Mouse (Mus musculus): Measurements from ENCODE around the gene Ddt. TPM values are rescaled to one million over a fixed set of nuclear protein-coding genes. Genes with fewer than 3 reads are reported as not detected.
A peak's percentile ranks its signal among the peaks of the same experiment; 100 is the strongest.

Gene Ddt
- polyA plus RNA-seq (2015; fragmentation: Nextera tagmentation; extraction: Ambion mirVana) = 30.8 and 38.9 TPM in 2 replicates

DNA sequence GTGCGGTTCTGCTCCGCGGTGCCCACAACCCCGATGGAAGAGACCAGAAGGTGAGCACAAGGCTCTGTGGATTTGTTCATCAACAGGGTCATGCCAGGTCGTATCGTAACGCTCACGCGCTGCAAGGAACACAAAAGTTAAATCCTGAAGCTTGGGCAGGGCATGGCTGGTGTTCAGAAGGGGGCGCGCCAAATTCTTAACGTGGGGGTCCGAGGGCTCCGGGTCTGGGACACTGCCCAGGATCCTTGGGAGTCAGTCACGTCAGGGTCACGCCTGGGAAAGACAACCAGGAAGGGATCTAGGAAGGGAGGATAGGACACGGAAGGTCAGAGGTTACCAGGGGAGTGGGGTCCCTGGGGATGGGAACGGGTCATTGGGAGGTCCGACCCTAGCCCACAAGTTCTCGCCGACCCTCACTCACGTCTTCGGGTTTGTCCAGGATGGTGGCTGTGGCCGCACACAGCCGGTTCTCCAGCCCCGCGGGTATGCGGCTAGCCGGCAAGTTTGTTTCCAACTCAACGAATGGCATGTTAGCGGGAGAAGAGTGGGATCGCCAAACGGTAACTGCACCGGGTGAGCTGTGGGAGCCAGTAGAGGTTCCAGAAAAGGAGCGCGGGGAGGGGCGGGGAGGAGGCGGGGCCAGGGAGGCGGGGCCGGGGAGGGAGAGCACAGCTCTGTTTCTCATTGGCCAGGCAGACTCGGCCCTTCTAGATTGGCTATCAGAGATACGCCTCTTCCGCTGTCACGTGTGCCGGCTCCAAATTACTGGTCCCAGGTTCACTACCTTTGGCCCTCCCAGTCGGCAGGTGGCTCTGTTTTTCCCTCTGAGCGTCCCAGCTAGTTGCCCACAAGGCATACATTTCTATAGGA, at the start of gene Ddt:
Gene Ddt, minus strand, starts transcription at position 620 of the 870 bp plus-strand sequence.
- H3K27me3 ChIP-seq (replicated peaks) = peaks cover 6% of the 10 kb centered on the region
- peak; percentile 92 for ATAC-seq (ENCODE audit: extremely low read depth, insufficient number of reproducible peaks, low FRiP score, low TSS enrichment)
- H3K36me3 ChIP-seq = no peaks in the 10 kb centered on the region
- no peaks in the 10 kb centered on the region for H3K9me3 ChIP-seq
- peaks cover 15% of the 10 kb centered on the region for H3K4me1 ChIP-seq
- under 1% methylated on average over 45 of the region's 47 CpGs for WGBS
- H3K4me3 ChIP-seq = peak within 1 kb of the TSS; percentile 77
- peak within 1 kb of the TSS; percentile 100 for H3K4me2 ChIP-seq
- H3K27ac ChIP-seq (replicated peaks) = no peak within 1 kb of the TSS
- peak within 1 kb of the TSS; percentile 85 for H3K9ac ChIP-seq

DNA sequence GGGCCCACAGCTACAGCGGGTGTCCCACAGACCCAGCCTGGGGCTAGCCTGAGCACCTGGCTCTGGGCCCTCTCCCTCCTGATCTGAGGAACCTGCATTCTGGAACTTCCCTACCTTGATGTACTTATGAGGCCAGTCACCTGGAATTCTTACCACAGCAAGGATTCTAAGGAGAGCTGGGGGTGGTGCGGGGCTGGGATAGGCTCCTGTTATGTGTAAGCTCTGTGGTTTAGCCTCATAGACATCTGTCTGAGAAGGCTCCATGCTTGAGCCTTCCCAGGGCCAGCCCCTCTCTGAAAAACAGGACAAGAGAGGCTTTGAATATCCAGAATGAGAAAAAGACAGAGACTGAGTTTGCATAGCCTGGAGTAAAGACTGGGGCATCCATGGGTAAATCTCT, 49.2 kb upstream of the Ddt start, which contains the start of gene Gstt4:
Gene Gstt4, minus strand, starts transcription at position 101 of the 400 bp plus-strand sequence.
- H3K27me3 ChIP-seq (replicated peaks) = peaks cover 2% of the 10 kb centered on the region
- H3K27ac ChIP-seq (replicated peaks) = no peak within 1 kb of the TSS
- WGBS = 84% methylated on average over 2 of the region's 2 CpGs
- H3K36me3 ChIP-seq = no peaks in the 10 kb centered on the region
- H3K9me3 ChIP-seq = peaks cover 7% of the 10 kb centered on the region
- H3K4me2 ChIP-seq = no peak within 1 kb of the TSS
- H3K9ac ChIP-seq = no peak within 1 kb of the TSS
- H3K4me1 ChIP-seq = peaks cover under 1% of the 10 kb centered on the region; the same call in 1 of the 2 replicates
- no peak within 1 kb of the TSS for H3K4me3 ChIP-seq
- ATAC-seq (ENCODE audit: extremely low read depth, insufficient number of reproducible peaks, low FRiP score, low TSS enrichment) = no peak

DNA sequence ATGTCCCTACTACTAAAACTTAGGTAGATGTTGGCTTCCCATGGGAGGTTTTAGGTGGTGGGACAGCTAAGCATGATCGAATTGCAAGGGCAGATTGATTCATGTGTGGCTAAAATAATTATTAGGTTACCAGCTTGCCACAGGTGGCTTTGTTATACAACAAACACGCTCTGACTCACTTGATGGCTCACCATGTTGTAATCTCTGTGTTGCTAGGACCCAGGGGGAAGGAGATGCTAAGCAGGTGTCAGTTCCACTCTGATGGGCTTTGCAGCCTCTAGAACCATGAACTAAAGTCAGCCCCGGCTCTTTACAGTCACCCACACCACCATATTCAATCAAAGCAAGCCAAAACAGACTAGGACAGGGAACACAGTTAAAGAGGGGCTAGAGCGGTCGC, 46.7 kb upstream of the Ddt start:
- Histone ChIP-seq H3K27ac (replicated peaks) (no peak overlapping the region), H3K27me3 (replicated peaks) (peaks cover 6% of the 10 kb centered on the region; the same call in 1 of the 2 replicates), H3K9ac (no peak overlapping the region), H3K9me3 (peaks cover 7% of the 10 kb centered on the region), H3K4me3 (no peak overlapping the region), H3K4me2 (no peak overlapping the region), H3K4me1 (no peaks in the 10 kb centered on the region), H3K36me3 (no peaks in the 10 kb centered on the region)
- no peak for ATAC-seq (ENCODE audit: extremely low read depth, insufficient number of reproducible peaks, low FRiP score, low TSS enrichment)
- 72% methylated on average over 5 of the region's 5 CpGs for WGBS

DNA sequence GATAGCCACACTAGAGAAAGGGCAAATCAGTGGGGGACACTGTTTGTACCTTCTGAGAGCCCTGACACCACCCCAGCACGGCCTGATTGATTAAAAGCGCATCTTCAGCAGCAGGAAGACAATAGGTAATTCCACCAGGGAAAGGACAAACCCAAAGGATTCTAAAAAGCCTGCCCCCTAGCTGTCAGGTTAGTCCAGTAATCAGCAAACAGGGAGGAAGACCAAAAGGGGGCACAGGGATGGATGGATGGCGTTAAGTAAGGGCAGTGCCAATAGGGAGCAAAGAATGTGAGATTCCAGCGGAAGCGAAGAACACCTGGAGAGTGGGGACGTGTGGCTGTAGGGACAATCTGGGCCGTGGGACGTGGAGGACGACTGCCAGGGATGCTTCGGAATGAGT, 45.4 kb upstream of the Ddt start:
- Histone ChIP-seq H3K9me3 (peaks cover 7% of the 10 kb centered on the region), H3K36me3 (no peaks in the 10 kb centered on the region), H3K9ac (no peak overlapping the region), H3K27me3 (replicated peaks) (peaks cover 6% of the 10 kb centered on the region; the same call in 1 of the 2 replicates), H3K4me2 (no peak overlapping the region), H3K4me3 (no peak overlapping the region), H3K4me1 (no peaks in the 10 kb centered on the region), H3K27ac (replicated peaks) (no peak overlapping the region)
- 49% methylated on average over 10 of the region's 10 CpGs for WGBS
- ATAC-seq (ENCODE audit: extremely low read depth, insufficient number of reproducible peaks, low FRiP score, low TSS enrichment) = no peak

DNA sequence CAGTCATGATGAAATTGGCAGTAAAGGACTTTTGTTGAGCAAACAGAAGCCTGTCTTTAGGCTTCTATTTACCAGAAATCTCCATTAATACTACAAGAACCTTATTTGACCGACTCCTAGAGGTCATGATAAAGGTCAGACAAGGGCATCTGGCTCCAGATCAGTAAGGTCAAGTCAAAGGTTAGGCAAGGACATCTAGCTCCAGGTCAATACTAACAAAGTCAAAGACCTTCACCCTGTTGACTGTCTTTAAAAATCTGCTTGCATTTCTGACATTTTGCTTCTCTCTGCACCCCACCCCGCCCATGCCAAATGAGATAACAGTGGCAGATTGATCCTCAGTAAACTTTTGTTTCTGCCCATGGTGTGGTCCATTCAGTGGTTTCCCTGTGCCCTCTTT, 31.0 kb upstream of the Ddt start:
- Histone ChIP-seq H3K9me3 (no peaks in the 10 kb centered on the region), H3K27ac (replicated peaks) (no peak overlapping the region), H3K4me2 (no peak overlapping the region), H3K4me1 (no peaks in the 10 kb centered on the region), H3K36me3 (no peaks in the 10 kb centered on the region), H3K9ac (no peak overlapping the region), H3K4me3 (no peak overlapping the region), H3K27me3 (replicated peaks) (peaks cover 20% of the 10 kb centered on the region)
- 55% methylated on average over 2 of the region's 2 CpGs for WGBS
- no peak for ATAC-seq (ENCODE audit: extremely low read depth, insufficient number of reproducible peaks, low FRiP score, low TSS enrichment)

DNA sequence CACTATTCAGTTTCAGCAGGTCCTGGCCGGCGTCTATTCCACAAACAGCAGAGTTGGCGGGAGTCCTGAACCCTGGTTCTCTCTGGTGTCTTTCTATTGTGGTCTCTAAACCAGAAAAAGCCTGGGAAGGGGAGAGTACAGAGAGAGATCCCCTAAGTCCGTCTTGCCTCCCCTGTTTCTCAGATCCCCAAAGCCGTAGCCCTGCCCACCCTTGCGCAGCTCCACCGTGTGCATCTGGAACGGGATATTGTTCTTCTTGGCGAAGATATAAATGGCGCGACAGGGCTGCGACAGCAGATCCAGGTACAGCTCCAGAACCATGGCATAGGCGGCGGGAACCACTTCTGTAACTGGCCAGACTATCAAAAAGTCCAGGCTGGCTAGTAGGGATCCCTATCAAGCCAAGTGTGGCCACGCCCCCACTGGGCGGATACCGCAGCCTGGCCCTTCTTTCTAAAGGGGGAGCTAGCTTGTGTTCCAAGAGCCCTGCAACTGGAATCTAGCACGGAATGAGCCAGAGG, 25.0 kb upstream of the Ddt start, which contains the start of gene Gstt1:
Gene Gstt1, minus strand, starts transcription at position 409 of the 521 bp plus-strand sequence.
- peak within 1 kb of the TSS; percentile 56 for H3K4me3 ChIP-seq
- no peak for ATAC-seq (ENCODE audit: extremely low read depth, insufficient number of reproducible peaks, low FRiP score, low TSS enrichment)
- peaks cover 28% of the 10 kb centered on the region for H3K27me3 ChIP-seq (replicated peaks)
- H3K9me3 ChIP-seq = no peaks in the 10 kb centered on the region
- peaks cover 18% of the 10 kb centered on the region for H3K4me1 ChIP-seq
- no peak within 1 kb of the TSS; the same call in 1 of the 2 replicates for H3K27ac ChIP-seq (replicated peaks)
- H3K9ac ChIP-seq = peak within 1 kb of the TSS; percentile 79
- H3K4me2 ChIP-seq = peak within 1 kb of the TSS; percentile 96
- H3K36me3 ChIP-seq = no peaks in the 10 kb centered on the region
- WGBS = 1% methylated on average over 18 of the region's 18 CpGs

DNA sequence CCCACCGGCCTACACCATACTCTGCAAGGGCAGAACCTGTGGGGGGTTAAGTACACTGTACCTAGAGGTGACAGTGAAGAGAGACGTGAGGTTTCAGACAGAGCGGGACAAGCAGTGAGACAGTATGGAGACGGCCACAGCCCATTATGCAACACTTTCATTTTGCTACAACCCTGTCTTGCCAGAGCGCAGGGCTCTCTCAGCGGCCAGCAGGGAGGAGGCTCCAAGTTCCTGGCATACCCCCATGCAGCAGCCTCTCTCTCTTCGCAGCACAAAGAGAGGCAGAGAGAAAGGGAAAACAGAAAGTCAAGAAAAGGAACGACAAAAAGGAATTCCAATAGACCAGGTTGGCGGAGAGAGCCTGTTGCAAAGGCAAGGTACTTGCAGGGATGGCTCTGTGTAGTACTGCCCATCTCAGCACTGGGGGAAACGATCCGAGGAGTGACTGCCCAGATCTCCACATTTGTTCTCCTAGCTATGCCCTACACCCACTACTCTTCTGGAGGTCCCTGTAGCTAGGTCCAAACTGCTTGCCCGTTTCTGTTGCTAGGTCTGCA, 24.5 kb upstream of the Ddt start:
- Histone ChIP-seq H3K4me1 (peaks cover 18% of the 10 kb centered on the region), H3K27ac (replicated peaks) (no peak overlapping the region; the same call in 1 of the 2 replicates), H3K27me3 (replicated peaks) (peaks cover 25% of the 10 kb centered on the region), H3K9me3 (no peaks in the 10 kb centered on the region), H3K4me2 (peak overlapping the region; percentile 96), H3K36me3 (no peaks in the 10 kb centered on the region), H3K4me3 (peak overlapping the region; percentile 56), H3K9ac (peak overlapping the region; percentile 79)
- ATAC-seq (ENCODE audit: extremely low read depth, insufficient number of reproducible peaks, low FRiP score, low TSS enrichment) = no peak
- 1% methylated on average over 12 of the region's 12 CpGs for WGBS

DNA sequence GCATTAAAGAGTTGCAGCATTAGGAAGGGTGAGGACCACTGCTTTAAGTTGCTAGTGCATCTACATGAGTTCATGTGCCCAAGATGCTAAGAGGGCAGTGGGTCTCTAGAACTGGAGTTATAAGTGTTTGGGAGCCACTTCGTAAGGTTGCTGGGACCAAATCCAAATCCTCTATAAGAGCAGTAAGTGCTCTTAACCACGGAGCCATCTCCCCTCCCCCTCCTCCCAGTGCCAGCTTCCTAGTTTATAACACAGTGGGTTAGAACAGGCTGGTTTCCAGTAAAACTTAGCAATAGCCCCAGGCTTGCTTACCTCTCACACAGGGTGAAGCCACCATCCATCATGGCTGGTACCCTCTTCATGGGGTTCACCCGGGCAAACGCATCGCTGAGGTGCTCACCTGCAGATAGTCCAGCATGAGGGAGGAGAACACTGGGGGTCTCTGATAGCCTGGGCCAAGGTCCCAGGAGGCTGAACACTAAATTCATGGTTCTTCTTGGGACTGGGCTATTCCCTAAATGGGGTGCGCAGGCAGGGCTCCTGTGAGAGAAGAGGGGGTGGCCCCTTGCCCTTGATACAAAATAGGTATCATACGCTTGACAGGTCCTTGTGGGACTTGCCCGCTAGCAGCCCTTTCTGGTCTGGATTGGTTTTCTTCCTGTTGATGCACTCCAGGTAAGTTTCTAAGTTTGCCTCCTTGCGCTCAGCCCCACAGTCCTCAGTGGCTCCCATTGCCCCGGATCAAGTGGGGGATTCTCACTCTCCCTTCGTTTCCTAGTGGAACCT, 23.7 kb upstream of the Ddt start:
- Histone ChIP-seq H3K4me3 (peak overlapping the region; percentile 56), H3K4me1 (peaks cover 18% of the 10 kb centered on the region), H3K9ac (peak overlapping the region; percentile 79), H3K36me3 (no peaks in the 10 kb centered on the region), H3K9me3 (no peaks in the 10 kb centered on the region), H3K27ac (replicated peaks) (no peak overlapping the region), H3K4me2 (peak overlapping the region; percentile 96), H3K27me3 (replicated peaks) (peaks cover 25% of the 10 kb centered on the region)
- ATAC-seq (ENCODE audit: extremely low read depth, insufficient number of reproducible peaks, low FRiP score, low TSS enrichment) = no peak
- WGBS = 37% methylated on average over 11 of the region's 11 CpGs

DNA sequence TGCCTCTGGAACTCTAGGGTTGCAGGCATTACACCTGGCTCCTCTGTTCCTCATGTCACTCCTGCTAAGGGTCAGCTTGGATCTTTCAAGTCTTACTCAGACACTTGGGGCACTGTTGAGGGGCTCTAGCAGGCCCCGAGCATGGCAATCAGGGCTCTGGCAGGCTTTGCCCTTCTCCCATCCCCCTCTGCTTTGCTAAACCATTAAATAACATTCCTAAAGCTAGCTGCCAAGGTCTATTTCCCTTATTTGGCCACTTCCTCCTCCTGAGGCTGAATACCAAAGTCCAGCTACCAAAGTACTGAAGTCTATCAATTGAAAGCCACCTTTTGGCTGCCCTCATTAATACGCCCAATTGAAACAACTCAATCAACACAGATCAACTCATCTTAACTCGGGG, 21.7 kb upstream of the Ddt start:
- Histone ChIP-seq H3K27ac (replicated peaks) (no peak overlapping the region), H3K36me3 (no peaks in the 10 kb centered on the region), H3K9ac (no peak overlapping the region), H3K4me3 (no peak overlapping the region), H3K4me1 (peaks cover 18% of the 10 kb centered on the region), H3K27me3 (replicated peaks) (peaks cover 14% of the 10 kb centered on the region; the same call in 1 of the 2 replicates), H3K4me2 (no peak overlapping the region), H3K9me3 (no peaks in the 10 kb centered on the region)
- ATAC-seq (ENCODE audit: extremely low read depth, insufficient number of reproducible peaks, low FRiP score, low TSS enrichment) = no peak
- 37% methylated on average over 3 of the region's 3 CpGs for WGBS

DNA sequence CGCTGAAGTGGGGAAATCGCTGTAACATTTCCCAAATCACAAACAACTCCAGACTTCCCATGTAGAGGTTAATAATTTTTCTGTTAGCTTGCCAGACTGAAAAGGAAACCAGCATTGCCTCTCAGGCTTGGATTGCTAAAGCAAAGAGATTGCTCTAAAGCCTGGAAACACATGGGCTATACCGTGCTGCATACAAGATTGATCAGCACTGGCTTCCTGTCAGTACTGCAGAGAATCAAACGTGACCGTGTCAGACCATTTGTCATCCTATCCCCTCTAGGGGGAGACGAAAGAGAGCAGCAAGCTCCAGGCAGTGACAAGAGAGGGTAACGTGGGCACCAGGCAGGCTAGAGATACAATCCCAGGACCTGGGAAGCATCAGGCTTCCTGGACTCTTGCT, 17.6 kb upstream of the Ddt start:
- 17% methylated on average over 7 of the region's 7 CpGs for WGBS

DNA sequence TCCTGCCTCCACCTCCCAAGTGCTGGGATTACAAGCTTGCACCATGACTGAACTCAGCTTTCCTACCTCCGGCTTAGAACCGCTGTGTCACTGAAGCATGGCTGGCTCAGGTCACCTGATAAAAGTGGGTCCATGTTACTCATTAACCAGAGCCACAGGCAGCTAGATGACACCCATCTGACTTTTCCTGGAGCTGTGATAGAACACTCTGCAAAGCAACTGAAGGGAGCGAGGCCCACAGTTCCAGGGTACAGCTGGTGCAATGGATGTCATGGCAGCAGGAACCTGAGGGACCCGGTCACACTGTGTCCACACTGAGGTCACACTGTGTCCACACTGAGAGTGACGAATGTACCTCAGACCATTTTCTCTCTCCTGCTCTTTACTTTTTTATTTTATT, 16.6 kb upstream of the Ddt start:
- no peaks in the 10 kb centered on the region for H3K36me3 ChIP-seq
- no peak overlapping the region for H3K9ac ChIP-seq
- H3K4me2 ChIP-seq = no peak overlapping the region
- no peak overlapping the region for H3K27ac ChIP-seq (replicated peaks)
- no peak for ATAC-seq (ENCODE audit: extremely low read depth, insufficient number of reproducible peaks, low FRiP score, low TSS enrichment)
- H3K4me1 ChIP-seq = peaks cover 2% of the 10 kb centered on the region; the same call in 1 of the 2 replicates
- no peak overlapping the region for H3K4me3 ChIP-seq
- 84% methylated on average over 5 of the region's 5 CpGs for WGBS
- no peaks in the 10 kb centered on the region for H3K9me3 ChIP-seq
- H3K27me3 ChIP-seq (replicated peaks) = no peaks in the 10 kb centered on the region; the same call in 1 of the 2 replicates

More for the DNA sequence above, 17.6 kb upstream of the Ddt start:
- no peak for ATAC-seq (ENCODE audit: extremely low read depth, insufficient number of reproducible peaks, low FRiP score, low TSS enrichment)
- peaks cover 5% of the 10 kb centered on the region; the same call in 1 of the 2 replicates for H3K4me1 ChIP-seq
- H3K36me3 ChIP-seq = no peaks in the 10 kb centered on the region
- no peak overlapping the region for H3K27ac ChIP-seq (replicated peaks)
- peaks cover 2% of the 10 kb centered on the region; the same call in 1 of the 2 replicates for H3K27me3 ChIP-seq (replicated peaks)
- no peaks in the 10 kb centered on the region for H3K9me3 ChIP-seq
- no peak overlapping the region for H3K4me3 ChIP-seq
- H3K9ac ChIP-seq = no peak overlapping the region
- no peak overlapping the region for H3K4me2 ChIP-seq

All from heart, embryonic 13.5 days (tissue).